Mouse (Mus musculus): ENCODE measurements around the gene Axin2. TPM values are rescaled to one million over a fixed set of nuclear protein-coding genes. Genes with fewer than 3 reads are reported as not detected.

Gene Axin2
- total RNA-seq, 2 experiments from 2014 or later, result 0.51 TPM; not detected in 1

DNA sequence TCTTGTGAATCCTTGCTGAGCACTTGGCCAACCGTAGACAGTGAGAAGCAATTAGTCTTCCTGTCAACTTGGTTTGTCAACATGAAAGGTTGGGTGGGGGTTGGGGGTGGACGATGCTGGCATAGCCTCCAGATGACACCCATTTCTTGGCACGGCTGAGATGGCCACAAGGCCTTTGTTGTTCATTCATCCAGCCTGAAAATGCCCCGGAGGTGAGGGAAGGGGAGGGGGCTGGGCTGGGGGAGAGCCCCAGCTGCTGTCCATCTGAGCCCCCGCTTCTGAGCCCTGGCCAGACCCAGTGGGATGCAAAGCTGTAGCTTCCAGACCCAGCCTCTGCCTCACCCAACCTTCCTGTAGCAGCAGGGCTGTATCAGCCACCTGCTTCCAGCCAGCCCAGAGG, 38.2 kb downstream of the Axin2 start:
- no peak for ATAC-seq (replicated peaks; ENCODE audit: low FRiP score, poor library complexity, severe bottlenecking)

DNA sequence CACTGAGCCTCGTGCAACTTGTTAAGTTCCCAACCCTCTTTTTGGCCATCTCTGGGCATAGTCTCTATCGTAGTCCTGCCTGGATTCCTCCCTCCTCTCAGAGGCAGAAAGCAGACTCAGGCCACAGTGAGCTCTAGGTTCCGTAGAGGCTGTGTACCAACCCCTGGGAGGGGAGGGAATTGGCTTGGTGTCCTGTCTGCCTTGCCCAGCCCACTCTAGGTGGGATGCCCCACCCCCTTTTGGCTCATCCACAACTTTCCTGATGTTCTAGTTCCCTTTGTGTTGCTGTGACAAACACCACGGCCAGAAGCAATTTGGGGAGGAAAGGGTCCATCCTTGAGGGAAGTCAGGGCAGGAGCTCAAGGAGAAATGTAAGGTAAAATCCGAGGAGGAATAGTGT, 39.0 kb downstream of the Axin2 start:
- no peak for ATAC-seq (replicated peaks; ENCODE audit: low FRiP score, poor library complexity, severe bottlenecking)

DNA sequence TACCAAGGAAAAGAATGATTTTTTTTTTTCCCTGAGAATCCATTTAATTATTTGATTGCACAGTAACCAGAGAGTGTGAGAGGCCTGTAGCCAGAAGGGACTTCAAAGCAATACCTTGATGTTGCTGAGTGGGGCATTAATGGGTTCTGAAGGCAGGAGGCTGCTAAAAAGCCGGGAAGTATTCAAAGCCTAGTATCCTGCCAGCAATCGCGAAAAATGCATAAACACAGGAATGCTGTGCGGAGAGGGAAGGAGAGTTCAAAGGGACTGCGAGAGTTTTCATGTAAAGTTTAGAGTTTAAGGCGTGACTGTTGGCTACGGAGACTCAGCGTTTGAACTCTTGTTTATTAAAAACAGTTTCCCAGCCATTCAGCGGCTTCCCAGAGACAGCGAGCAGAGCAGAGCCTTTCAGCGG, 41.5 kb downstream of the Axin2 start:
- ATAC-seq (replicated peaks; ENCODE audit: low FRiP score, poor library complexity, severe bottlenecking), result no peak

GRCm38 (mm10) chr11:108963476-108964232, 43.5 kb downstream of the Axin2 start:
- ATAC-seq (replicated peaks; ENCODE audit: low FRiP score, poor library complexity, severe bottlenecking), result no peak

- ATAC-seq (replicated peaks; ENCODE audit: low FRiP score, poor library complexity, severe bottlenecking), result no peak
Measured at GRCm38 (mm10) chr11:108965740-108966139, 45.6 kb downstream of the Axin2 start.

GRCm38 (mm10) chr11:108973459-108973858, 53.3 kb downstream of the Axin2 start:
- ATAC-seq (replicated peaks; ENCODE audit: low FRiP score, poor library complexity, severe bottlenecking), result no peak

DNA sequence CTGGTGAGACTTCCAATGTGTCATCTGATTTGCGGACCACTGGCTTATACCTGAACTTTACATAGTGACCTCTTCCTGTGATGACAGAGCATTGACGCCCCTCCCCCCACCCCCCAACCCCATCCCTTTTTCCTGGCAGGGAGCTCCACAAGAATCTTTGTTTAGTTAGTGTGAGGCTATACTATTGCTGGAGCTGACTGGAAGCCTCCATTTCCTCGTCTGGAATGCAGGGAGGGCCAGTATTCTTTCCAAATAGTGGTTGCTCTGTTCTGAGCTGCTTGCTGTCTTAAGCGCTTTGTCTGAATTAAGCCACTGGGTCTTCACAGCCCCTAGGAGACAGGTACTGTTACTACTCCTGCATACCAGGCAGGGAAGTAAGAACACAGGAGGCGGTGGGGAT, 53.7 kb downstream of the Axin2 start:
- no peak for ATAC-seq (replicated peaks; ENCODE audit: low FRiP score, poor library complexity, severe bottlenecking)

DNA sequence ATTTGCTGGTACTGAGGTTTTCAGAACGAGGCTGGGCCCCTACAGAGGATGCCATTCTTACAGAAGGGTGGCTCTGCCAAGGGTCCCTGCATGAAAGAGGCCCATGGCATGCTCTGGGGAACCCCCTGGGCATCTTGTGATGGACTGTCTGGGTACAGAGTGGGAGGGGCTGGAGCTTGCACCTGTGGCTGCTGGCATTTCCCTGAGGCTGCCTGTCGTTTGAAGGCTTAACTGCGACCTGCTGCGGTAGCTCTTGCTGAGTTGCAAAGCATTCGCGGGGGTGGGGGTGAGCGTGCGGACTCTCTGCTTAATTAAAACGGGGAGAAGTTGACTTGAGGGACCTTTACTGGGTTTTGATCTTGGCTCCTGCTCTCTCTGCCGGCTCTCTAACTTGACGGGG, 55.4 kb downstream of the Axin2 start:
- no peak for ATAC-seq (replicated peaks; ENCODE audit: low FRiP score, poor library complexity, severe bottlenecking)

GRCm38 (mm10) chr11:108980530-108980929, 60.4 kb downstream of the Axin2 start:
- ATAC-seq (replicated peaks; ENCODE audit: low FRiP score, poor library complexity, severe bottlenecking), result no peak

DNA sequence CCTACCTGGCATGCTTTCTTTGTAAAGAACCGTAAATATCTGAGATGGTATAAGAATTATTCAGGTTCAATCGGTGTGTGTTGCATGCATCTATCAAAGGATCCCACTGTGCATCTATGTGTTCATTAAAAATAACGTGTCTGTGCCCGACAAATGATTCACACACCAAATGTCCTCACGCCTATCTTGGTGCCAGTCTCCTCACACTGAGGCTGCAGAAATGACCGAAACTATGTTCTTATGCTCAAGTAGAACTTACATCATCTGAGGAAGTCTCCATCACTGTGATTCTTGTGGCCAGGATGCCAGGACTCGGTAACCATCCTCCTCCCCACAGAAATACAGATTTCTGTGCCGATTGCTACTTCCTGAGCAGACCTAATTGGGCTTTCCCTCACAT, 60.9 kb downstream of the Axin2 start:
- ATAC-seq (replicated peaks; ENCODE audit: low FRiP score, poor library complexity, severe bottlenecking), result no peak

- no peak for ATAC-seq (replicated peaks; ENCODE audit: low FRiP score, poor library complexity, severe bottlenecking)
Measured at GRCm38 (mm10) chr11:108983409-108984064, 63.4 kb downstream of the Axin2 start.

- ATAC-seq (replicated peaks; ENCODE audit: low FRiP score, poor library complexity, severe bottlenecking), result no peak
Measured at GRCm38 (mm10) chr11:108984711-108985419, 64.7 kb downstream of the Axin2 start.

DNA sequence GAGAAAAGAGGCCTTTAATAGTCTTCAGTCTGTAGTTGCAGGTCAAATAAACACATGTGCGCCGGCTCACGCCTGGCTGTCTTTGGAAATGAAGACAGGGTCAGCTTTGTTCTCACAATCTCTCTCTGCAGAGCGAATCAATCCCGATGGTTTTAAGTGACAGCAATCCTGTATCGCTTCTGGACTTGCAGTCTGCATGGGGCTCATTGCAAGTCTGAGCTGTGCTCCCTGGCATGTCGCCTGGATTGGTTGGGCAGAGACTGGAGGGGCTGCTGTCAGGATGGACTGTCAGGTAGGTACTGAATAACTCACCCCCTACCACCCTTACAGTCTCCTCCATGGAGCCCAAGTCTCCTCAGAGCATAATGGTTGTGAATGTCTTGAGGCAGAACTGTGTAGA, 65.7 kb downstream of the Axin2 start:
- no peak for ATAC-seq (replicated peaks; ENCODE audit: low FRiP score, poor library complexity, severe bottlenecking)

DNA sequence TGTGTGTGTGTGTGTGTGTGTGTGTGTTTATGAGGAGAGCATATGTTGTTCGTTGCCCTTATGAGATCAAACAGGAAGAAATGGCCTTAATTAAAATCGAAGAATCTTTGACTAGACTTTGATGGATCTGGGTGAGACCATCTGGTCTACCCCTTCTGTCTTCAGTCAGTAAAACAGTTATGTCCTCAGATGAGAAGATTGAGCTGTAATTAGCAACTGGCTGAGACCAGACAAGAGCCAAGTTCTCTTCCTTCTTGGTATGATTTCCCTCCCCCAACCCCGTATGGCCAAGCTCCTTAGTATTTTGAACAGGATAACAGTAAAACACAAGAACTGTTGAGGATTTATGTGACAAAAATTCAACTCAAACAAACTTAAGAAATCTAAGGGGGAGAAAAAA, 67.1 kb downstream of the Axin2 start:
- no peak for ATAC-seq (replicated peaks; ENCODE audit: low FRiP score, poor library complexity, severe bottlenecking)

GRCm38 (mm10) chr11:108987705-108988104, 67.6 kb downstream of the Axin2 start:
- no peak for ATAC-seq (replicated peaks; ENCODE audit: low FRiP score, poor library complexity, severe bottlenecking)

- no peak for ATAC-seq (replicated peaks; ENCODE audit: low FRiP score, poor library complexity, severe bottlenecking)
Measured at GRCm38 (mm10) chr11:108988258-108988657, 68.1 kb downstream of the Axin2 start.

GRCm38 (mm10) chr11:108989940-108990339, 69.8 kb downstream of the Axin2 start:
- ATAC-seq (replicated peaks; ENCODE audit: low FRiP score, poor library complexity, severe bottlenecking), result no peak

- ATAC-seq (replicated peaks; ENCODE audit: low FRiP score, poor library complexity, severe bottlenecking), result no peak
Measured at GRCm38 (mm10) chr11:108993414-108993813, 73.3 kb downstream of the Axin2 start.

GRCm38 (mm10) chr11:108995196-108995989, 75.2 kb downstream of the Axin2 start:
- no peak for ATAC-seq (replicated peaks; ENCODE audit: low FRiP score, poor library complexity, severe bottlenecking)

GRCm38 (mm10) chr11:108995990-108996533, 75.9 kb downstream of the Axin2 start:
- ATAC-seq (replicated peaks; ENCODE audit: low FRiP score, poor library complexity, severe bottlenecking), result no peak

Measured in erythroblast, adult 5-6 weeks (primary cell).